Mouse (Mus musculus) kidney, embryonic 16.5 days (tissue): Measurements from ENCODE around the gene Capn11. TPM values are rescaled to one million over a fixed set of nuclear protein-coding genes. Genes with fewer than 3 reads are reported as not detected.

Experiments used
- ATAC-seq: fragments of 200-750 bp; cut with Nextera tagmentation; 2 replicates; pipeline ENCODE4 v1.8.0; 2017; ENCODE audit warnings: moderate TSS enrichment; ENCODE audit not compliant: low FRiP score, low TSS enrichment
- H3K27ac ChIP-seq: fragments of 300-500 bp; sonication (generic); 2 replicates; pipeline ENCODE4 v1.5.1; 2014; ENCODE audit warnings: low read length
- H3K27me3 ChIP-seq: fragments of 300-500 bp; sonication (generic); 2 replicates; pipeline ENCODE4 v1.6.1; 2014; ENCODE audit warnings: low read length, control low read depth, mixed read lengths; ENCODE audit not compliant: insufficient read depth
- H3K36me3 ChIP-seq: fragments of 300-500 bp; sonication (generic); 2 replicates; pipeline ENCODE4 v1.6.1; 2014; ENCODE audit warnings: low read length, control low read depth, mixed read lengths; ENCODE audit not compliant: insufficient read depth
- H3K4me1 ChIP-seq: fragments of 300-500 bp; sonication (generic); 2 replicates; pipeline ENCODE4 v1.6.1; 2014; ENCODE audit warnings: low read length, control low read depth, mixed read lengths; ENCODE audit not compliant: insufficient read depth
- H3K4me2 ChIP-seq: fragments of 300-500 bp; sonication (generic); replicated peaks from 2 replicates; pipeline ENCODE4 v1.6.1; 2014; ENCODE audit warnings: low read depth, low read length
- H3K4me3 ChIP-seq: fragments of 300-500 bp; sonication (generic); 2 replicates; pipeline ENCODE4 v1.5.1; 2014; ENCODE audit warnings: mild to moderate bottlenecking, low read length
- H3K9ac ChIP-seq: fragments of 300-500 bp; sonication (generic); replicated peaks from 2 replicates; pipeline ENCODE4 v1.6.1; 2014; ENCODE audit warnings: low read length
- H3K9me3 ChIP-seq: fragments of 300-500 bp; sonication (generic); 2 replicates; pipeline ENCODE4 v1.6.1; 2016; ENCODE audit warnings: low read length, control low read depth
- WGBS: fragments of 180-500 bp; shearing (Covaris S2); extraction: QIAGEN DNeasy Blood & Tissue Kit; methylation state at CpG from one replicate; pipeline ENCODE4 v1.1.7; 2014; 5-methylcytosine and 5-hydroxymethylcytosine counted together
- polyA plus RNA-seq: library from polyadenylated mRNA; unstranded; fragments of >200 nt; fragmentation: Nextera tagmentation; extraction: Ambion mirVana; gene quantifications from 2 replicates; pipeline ENCODE4 v1.2.1, GENCODE M21; 2015

Capn11 gene
- polyA plus RNA-seq, 1 experiment from 2014 or later = 0.60 TPM

DNA sequence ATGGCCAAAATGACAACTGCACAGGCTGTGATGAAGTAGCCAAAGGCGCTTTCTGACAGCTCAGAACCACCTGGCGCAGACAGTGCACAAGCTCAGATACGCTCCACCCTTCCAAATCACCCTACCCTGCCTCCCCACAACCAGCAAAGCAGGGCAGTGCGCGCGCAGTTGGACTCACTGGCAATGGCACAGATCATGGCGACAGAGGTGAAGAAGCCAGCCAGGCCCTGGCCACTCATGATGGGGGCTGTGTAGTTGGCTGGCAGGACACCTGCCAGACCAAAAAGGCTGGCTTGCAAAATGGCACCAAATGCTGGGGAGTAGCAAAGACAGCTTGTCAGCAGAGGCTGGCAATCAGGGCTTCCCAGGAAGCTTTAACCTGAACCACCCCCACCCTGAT, 69.9 kb downstream of the Capn11 start:
- Histone ChIP-seq H3K4me1 (peaks cover 48% of the 10 kb centered on the region), H3K9ac (no peak overlapping the region), H3K4me2 (no peak overlapping the region), H3K9me3 (peaks cover 9% of the 10 kb centered on the region; the same call in 1 of the 2 replicates), H3K27me3 (no peaks in the 10 kb centered on the region), H3K4me3 (no peak overlapping the region), H3K27ac (no peak overlapping the region), H3K36me3 (peaks cover 32% of the 10 kb centered on the region)
- over 99% methylated on average over 7 of the region's 7 CpGs for WGBS
- ATAC-seq = no peak

DNA sequence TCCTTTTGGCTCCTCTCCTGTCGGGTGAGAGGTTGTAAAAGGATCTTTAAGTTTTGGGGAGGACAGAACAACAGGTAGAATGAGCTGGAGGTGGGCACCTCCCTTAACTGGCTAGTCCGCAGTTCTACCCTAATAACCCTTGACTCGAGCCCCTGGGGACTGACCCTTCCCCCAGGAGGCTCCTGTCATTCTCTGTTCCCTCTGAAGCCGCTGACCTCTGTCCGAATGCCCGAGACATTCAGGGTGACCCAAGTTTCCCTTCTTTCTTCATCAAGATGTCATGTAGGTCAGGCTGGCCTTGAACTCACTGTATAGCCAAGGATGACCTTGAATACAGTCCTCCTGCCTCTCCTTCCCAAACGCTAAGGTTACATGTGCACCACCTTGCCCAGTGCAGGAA, 70.8 kb downstream of the Capn11 start:
- no peaks in the 10 kb centered on the region for H3K27me3 ChIP-seq
- peaks cover 44% of the 10 kb centered on the region for H3K4me1 ChIP-seq
- no peak for ATAC-seq
- peaks cover 9% of the 10 kb centered on the region; the same call in 1 of the 2 replicates for H3K9me3 ChIP-seq
- H3K27ac ChIP-seq = no peak overlapping the region
- peaks cover 32% of the 10 kb centered on the region for H3K36me3 ChIP-seq
- no peak overlapping the region for H3K4me2 ChIP-seq
- no peak overlapping the region for H3K9ac ChIP-seq
- WGBS = 85% methylated on average over 7 of the region's 7 CpGs
- no peak overlapping the region for H3K4me3 ChIP-seq

DNA sequence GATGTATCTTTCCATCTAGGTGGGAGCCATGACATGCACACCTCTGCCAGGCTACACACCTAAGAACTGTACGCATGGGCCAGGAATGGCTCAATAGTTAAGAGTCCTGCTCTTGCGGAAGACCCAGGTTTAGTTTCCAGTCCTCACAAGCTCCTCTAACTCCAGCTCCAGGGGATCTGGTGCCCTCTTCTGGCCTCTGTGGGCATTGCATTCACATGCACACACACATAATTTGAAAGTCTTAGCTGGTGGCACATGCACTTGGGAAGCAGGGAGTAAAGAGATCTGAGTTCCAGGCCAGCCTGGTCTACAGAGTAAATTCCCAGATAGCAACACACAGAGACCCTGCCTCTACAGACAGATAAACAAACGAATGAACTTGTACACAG, 72.7 kb downstream of the Capn11 start:
- Histone ChIP-seq H3K9ac (no peak overlapping the region), H3K27ac (no peak overlapping the region; the same call in 1 of the 2 replicates), H3K36me3 (peaks cover 32% of the 10 kb centered on the region), H3K27me3 (no peaks in the 10 kb centered on the region), H3K4me1 (peaks cover 29% of the 10 kb centered on the region), H3K4me2 (no peak overlapping the region), H3K4me3 (no peak overlapping the region), H3K9me3 (peaks cover 9% of the 10 kb centered on the region; the same call in 1 of the 2 replicates)
- no peak for ATAC-seq
- WGBS = 92% methylated on average over 3 of the region's 3 CpGs

DNA sequence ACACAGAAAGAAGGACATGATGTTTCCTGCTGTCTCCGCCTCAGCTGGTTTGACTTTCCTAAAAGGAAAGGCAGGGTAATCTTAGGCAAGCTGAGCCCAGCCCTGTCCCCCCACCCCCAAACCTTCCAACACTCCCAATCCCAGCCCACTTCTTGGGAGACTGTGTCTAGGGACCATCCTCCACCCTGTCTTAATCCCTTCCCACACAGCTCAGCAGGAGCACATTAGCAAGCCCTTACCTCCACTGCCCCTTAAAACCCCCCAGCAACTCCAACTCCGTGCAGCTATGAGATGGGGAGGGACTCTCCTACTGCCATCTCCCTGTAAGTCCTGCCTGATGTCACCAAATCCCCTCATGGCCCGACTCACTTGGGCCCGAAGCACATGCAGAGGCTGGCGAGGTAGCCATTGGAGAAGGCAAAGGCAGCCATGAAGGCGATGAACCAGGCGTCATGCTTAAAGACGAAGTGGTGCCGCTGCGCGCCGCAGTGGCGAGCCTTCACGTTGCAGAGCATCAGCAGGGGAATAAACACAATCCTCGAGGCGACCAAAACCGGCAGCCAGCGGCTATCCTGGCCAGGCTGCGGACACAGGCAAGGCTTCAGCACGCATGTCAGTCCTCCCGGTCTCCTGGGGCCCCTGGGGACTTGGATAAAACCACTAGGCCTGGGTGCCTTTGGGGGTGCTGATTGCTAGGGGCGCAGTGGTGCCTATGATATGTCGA, 73.2 kb downstream of the Capn11 start:
- peaks cover 9% of the 10 kb centered on the region; the same call in 1 of the 2 replicates for H3K9me3 ChIP-seq
- H3K4me3 ChIP-seq = no peak overlapping the region
- WGBS = 77% methylated on average over 23 of the region's 23 CpGs
- H3K4me1 ChIP-seq = peaks cover 31% of the 10 kb centered on the region
- H3K36me3 ChIP-seq = peaks cover 32% of the 10 kb centered on the region
- H3K27me3 ChIP-seq = no peaks in the 10 kb centered on the region
- peak overlapping the region; percentile 84 for H3K27ac ChIP-seq
- H3K9ac ChIP-seq = 0 out of 2 replicates have a peak overlapping the region, but pooled peaks have one; percentile 0
- H3K4me2 ChIP-seq = no peak overlapping the region
- 0 out of 2 replicates have a peak, but pooled peaks have one; percentile 2 for ATAC-seq

DNA sequence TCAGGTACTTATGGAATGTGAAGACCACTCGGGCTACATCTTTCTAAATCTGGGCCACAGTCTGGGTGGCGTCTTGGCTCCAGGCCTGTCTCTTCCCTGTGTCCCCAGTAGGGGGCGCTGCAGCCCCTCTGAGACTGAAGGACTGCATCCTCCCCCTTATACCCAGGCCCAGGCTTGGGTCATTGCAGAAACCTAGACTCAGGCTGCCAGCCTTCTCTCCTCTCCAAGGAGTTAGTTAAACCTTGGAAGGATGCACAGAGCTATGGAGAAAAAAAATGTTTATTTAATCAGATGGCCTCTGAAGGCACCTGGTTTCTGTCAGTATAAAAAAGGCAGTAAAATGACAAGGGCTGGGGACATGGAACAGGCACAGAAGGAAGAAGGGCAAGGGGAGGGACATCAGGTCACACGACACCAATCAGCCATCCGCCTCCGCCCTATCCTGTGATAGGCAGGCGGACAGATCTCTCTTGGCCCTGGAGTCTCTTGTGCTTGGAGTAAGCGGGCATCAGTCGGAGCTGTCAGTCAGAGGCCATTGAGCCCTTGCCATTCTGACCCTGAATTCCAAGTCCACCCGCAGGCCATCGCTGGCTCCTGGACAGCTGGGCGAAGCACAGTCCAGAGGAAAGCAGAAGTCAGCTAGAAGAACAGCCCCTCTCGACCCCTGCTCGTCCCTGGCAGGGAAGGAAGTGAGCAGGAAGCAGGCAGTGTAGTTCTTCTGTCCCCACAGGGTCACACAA, 74.0 kb downstream of the Capn11 start:
- H3K27me3 ChIP-seq = no peaks in the 10 kb centered on the region
- peaks cover 29% of the 10 kb centered on the region for H3K36me3 ChIP-seq
- peak overlapping the region; percentile 84 for H3K27ac ChIP-seq
- peaks cover 9% of the 10 kb centered on the region; the same call in 1 of the 2 replicates for H3K9me3 ChIP-seq
- peaks cover 33% of the 10 kb centered on the region for H3K4me1 ChIP-seq
- H3K9ac ChIP-seq = peak overlapping the region; percentile 53
- peak; percentile 60 for ATAC-seq
- H3K4me2 ChIP-seq = no peak overlapping the region; the same call in 1 of the 2 replicates
- H3K4me3 ChIP-seq = no peak overlapping the region
- whole genome bisulfite sequencing = 17% methylated on average over 14 of the region's 14 CpGs

DNA sequence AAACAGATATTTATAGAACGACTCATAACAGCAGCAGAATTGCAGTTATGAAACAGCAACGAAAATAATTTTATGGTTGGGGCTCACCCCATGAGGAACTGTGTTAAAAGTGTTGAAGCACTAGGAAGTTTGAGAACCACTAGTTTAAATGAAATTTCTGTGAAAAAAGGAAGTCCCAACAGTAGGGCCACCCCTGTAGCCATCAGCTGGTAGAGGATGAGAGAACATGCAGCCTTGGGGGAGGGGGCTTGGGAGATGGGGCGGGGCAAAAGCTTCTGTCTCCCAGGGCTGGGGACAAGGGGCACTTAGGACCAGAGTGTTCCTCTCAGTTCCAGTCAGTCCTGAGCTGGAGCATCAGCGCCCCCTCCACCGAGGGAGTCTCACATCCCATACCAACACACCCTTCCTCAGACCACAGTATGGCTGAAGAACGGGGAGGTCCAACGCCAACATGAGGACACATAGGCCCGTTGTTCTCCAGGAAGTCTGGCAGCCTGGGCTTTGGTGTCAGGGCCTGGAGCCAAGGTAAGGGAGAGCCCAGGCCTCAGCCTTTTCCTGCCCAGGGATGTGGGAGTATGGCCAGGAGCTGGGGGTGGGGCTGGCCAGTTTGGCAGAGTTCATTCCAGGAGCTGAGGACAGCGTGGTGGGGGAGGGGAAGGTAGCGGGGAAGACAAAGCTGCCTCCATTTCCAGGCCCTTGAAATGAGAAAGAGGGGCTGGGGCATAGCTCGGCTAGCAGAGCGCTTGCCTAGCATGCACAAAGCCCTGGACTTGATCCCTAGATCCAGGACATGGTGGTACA, 74.8 kb downstream of the Capn11 start:
- peaks cover 33% of the 10 kb centered on the region for H3K4me1 ChIP-seq
- H3K27ac ChIP-seq = peak overlapping the region; percentile 84
- no peaks in the 10 kb centered on the region for H3K27me3 ChIP-seq
- H3K4me2 ChIP-seq = no peak overlapping the region; the same call in 1 of the 2 replicates
- ATAC-seq = peak; percentile 50
- H3K9ac ChIP-seq = peak overlapping the region; percentile 53
- H3K36me3 ChIP-seq = peaks cover 25% of the 10 kb centered on the region
- WGBS = 35% methylated on average over 12 of the region's 12 CpGs
- H3K9me3 ChIP-seq = peaks cover 9% of the 10 kb centered on the region; the same call in 1 of the 2 replicates
- H3K4me3 ChIP-seq = no peak overlapping the region

DNA sequence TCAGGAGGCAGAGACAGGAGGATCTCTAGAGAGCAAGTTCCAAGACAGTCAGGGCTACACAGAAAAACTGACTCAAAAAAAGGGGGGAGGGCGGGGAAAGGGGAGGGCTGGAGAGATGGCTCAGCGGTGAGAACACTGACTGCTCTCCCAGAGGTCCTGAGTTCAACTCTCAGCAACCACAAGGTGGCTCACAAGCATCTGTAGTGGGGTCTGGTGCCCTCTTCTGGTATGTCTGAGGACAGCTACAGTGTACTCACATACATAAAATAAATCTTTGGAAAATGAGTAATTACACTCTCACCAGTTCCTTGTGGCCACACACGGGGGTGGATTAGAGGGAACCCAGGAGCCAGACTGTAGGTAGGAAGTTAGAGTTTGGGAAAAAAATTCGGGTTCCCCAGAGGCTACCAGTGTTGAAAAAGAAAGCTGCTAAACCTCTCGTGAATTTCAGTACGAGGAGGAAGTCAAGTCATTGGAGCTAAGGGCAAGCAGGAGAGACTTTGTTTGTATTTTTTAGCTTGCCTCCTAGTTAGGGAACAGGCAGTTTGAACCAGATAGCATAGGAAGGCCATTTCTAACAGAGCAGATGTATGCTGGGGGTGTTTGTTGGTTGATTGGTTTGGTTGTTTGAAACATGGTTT, 76.3 kb downstream of the Capn11 start:
- Histone ChIP-seq H3K9me3 (peaks cover 9% of the 10 kb centered on the region; the same call in 1 of the 2 replicates), H3K4me1 (peaks cover 33% of the 10 kb centered on the region), H3K4me2 (no peak overlapping the region), H3K27ac (no peak overlapping the region), H3K36me3 (peaks cover 12% of the 10 kb centered on the region), H3K9ac (no peak overlapping the region), H3K4me3 (no peak overlapping the region), H3K27me3 (no peaks in the 10 kb centered on the region)
- WGBS = 68% methylated on average over 6 of the region's 6 CpGs
- ATAC-seq = no peak

DNA sequence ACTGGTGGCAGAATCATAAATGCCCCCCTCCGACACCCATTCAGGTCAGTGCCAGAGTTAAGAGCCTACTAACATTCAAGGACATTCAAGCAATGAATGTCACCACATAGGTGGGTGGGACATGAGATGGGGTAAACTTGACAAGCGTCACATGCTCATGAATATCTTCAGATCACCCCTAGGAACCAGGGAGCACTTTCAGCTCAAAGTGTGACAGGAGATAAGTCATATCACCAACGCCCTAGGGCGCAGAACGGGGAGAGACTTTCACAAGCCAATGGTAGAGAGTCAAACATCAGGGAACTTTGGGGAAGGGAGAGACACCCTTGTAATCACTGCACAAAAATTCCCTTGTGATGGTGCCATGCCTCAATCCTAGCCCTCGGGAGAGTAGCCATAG, 76.9 kb downstream of the Capn11 start:
- Histone ChIP-seq H3K36me3 (peaks cover 10% of the 10 kb centered on the region), H3K27me3 (no peaks in the 10 kb centered on the region), H3K4me2 (no peak overlapping the region), H3K9me3 (peaks cover 8% of the 10 kb centered on the region; the same call in 1 of the 2 replicates), H3K4me1 (peaks cover 33% of the 10 kb centered on the region), H3K27ac (no peak overlapping the region), H3K4me3 (no peak overlapping the region), H3K9ac (no peak overlapping the region)
- no peak for ATAC-seq
- 92% methylated on average over 6 of the region's 6 CpGs for WGBS

DNA sequence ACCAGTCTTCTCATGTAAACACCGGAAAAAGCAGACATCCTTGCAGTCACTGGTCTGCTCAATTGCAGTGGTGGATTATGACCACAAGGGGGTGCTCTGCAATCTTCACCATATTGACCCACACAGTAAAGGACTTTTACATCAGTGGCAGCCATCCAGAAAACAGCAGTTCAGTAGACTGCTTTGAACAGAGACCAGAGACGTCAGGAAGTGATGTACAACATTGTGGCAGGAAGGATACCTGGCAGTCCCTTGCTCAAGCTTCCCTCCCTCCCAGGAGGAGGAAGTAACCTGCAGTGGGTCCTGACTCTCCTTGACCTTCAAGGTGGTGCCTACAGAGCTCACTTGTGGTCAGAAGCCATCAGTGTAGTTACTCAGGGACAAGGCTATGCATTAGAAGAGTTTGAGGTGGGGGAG, 77.5 kb downstream of the Capn11 start:
- Histone ChIP-seq H3K27ac (peak overlapping the region; percentile 17; the same call in 1 of the 2 replicates), H3K4me2 (no peak overlapping the region), H3K4me3 (no peak overlapping the region), H3K36me3 (peaks cover 4% of the 10 kb centered on the region), H3K4me1 (peaks cover 33% of the 10 kb centered on the region), H3K9ac (no peak overlapping the region), H3K9me3 (peaks cover 2% of the 10 kb centered on the region; the same call in 1 of the 2 replicates), H3K27me3 (no peaks in the 10 kb centered on the region)
- no peak for ATAC-seq
- 5% methylated on average over 2 of the region's 2 CpGs for WGBS
